Mouse (Mus musculus): ENCODE measurements around the gene Ccng2. TPM values are rescaled to one million over a fixed set of nuclear protein-coding genes. Genes with fewer than 3 reads are reported as not detected.

The Ccng2 gene
- total RNA-seq, 1 experiment from 2014 or later, result 108 TPM

DNA sequence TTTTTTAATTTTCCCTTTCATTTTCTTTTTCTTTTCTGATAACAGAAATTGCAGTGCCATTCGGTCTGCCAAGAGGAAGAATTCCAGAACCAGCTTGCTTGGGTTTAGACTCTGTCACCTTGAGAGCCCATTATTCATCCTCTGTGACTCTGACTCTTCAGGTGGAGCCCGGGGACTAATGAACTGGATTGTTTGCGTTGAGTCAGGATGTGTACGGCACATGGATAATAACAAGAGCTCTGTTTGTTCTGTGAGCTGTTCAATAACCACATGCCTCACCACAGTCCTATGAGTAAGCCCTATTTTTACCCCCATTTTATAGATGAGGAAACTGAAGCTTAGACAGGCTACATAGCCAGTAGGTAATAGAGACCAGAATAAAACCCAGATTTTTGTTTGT, 29.7 kb downstream of the Ccng2 start:
- ATAC-seq (replicated peaks in 1 of 2; ENCODE audit: insufficient read depth in 1 of 2, low FRiP score in 2 of 2, low TSS enrichment in 1 of 2, low read depth in 1 of 2, poor library complexity in 2 of 2, severe bottlenecking in 2 of 2), result no peak

DNA sequence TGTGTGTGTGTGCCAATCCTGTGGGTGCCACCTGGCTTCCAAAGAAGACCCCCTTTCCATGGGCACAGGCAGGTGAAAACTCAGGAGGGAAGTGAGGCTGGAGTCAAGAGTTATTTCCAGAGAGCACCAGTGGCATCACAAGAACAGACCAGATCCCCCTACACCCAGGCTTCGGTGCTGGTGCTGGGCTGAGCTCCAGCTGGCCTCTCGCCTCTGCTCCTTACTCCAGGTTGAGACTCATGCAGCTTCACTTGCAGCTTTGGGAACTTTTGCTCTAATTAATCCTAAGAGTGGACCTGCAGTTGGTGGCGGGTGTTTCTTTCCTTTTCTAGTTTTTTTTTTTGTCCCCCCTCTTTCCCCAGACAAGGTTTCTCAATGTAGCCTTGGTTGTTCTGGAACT, 30.3 kb downstream of the Ccng2 start:
- ATAC-seq (replicated peaks in 1 of 2; ENCODE audit: insufficient read depth in 1 of 2, low FRiP score in 2 of 2, low TSS enrichment in 1 of 2, low read depth in 1 of 2, poor library complexity in 2 of 2, severe bottlenecking in 2 of 2), result no peak

DNA sequence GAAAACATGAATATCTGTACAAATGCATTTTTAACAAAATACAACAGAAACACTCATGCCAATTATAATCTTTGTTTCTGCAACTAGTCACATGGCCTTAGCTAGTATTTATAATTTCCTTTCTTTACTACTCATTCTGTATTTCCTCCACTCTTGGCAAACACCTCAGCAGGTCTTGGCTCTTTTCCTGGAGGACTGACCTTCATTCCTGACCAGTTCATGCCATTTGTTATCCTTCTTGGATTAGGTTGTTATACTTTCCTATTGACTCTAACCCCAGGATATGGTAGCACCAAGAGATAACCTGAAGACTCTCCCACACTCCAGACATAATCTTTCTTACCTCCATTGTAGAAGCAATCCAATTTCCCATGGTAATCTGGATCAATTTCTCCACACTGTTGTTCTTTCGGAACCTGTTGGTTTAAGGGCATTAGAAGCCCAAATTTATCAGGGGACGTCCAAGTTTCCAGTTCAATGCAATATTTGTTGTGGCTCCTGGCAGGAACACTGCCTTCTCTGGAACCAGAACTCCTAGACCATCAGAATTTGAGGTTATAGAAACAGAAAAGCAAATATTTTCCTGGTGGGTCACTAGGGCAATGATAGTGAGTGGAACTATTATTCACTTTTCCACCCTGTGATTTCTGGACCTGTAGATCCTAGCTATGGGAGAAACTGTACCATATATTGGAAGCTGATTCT, 38.2 kb downstream of the Ccng2 start:
- ATAC-seq (replicated peaks in 1 of 2; ENCODE audit: insufficient read depth in 1 of 2, low FRiP score in 2 of 2, low TSS enrichment in 1 of 2, low read depth in 1 of 2, poor library complexity in 2 of 2, severe bottlenecking in 2 of 2), result no peak

DNA sequence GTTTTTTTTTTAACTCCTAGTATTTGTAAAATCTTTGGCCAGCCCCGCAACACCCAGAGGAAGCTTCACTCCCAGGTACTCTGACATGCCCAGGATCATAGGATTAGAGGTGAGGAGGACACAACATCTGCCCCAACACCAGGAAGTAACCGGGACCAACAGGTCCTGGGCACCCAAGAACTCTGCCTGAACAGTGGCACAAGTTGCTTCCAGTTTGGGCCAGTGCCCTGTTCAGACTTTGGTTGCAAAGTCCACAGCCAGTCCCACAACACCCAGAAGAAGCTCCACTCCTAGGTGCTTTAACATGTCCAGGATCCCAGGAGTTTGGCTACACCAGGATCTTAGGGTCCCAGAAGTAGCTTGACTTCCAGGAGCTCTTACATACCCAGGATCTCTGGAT, 41.9 kb downstream of the Ccng2 start:
- no peak for ATAC-seq (replicated peaks in 1 of 2; ENCODE audit: insufficient read depth in 1 of 2, low FRiP score in 2 of 2, low TSS enrichment in 1 of 2, low read depth in 1 of 2, poor library complexity in 2 of 2, severe bottlenecking in 2 of 2)

DNA sequence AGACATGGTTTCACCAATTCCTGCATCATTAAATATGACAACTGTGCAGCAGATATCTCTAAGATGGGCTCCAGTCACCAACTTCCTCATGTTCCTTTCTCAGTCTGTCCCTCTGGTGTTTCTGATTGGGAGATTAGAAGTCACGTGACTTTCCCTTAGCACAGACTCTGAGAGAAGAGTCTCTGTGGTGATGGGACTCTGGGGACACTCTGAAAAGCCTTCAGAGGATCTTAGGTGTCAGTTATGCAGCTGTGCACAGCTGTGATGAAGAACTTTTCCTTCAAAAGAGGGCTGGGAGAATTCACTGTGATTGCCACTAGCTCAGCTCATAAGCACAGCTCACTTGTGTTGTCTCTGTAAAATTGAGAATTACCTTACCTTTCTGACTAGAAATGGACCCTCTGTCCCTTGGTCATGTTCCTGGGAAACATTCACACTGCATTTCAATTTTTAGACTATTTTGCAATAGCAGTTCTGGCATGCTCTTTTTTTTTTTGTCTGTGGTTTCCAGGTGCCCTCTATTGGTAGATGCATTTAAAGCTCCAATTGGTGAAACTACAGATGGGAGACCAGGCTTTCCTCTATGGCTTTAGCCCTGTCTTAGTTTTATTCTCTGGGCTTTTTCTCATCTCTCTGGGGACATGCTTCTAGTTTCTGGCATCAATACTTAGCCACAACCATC, 56.4 kb downstream of the Ccng2 start:
- ATAC-seq (replicated peaks in 1 of 2; ENCODE audit: insufficient read depth in 1 of 2, low FRiP score in 2 of 2, low TSS enrichment in 1 of 2, low read depth in 1 of 2, poor library complexity in 2 of 2, severe bottlenecking in 2 of 2), result peak; percentile 56 to 71; a peak in 3 of 4 replicates

Other genes starting within 250 kb of the Ccng2 start
- 0.19 TPM in 1 of 2 replicates, not detected in the other for gene Sowahb, start 222.2 kb upstream of the Ccng2 start, total RNA-seq (2017)
- 40.8 and 59.0 TPM in 2 replicates for gene Sept11, start 173.8 kb upstream of the Ccng2 start, total RNA-seq (2017)
- 173 and 187 TPM in 2 replicates for gene Ccni, start 60.8 kb upstream of the Ccng2 start, total RNA-seq (2017)
- gene 2010109A12Rik, start 60.7 kb upstream of the Ccng2 start, total RNA-seq (2017), result 4.8 and 4.9 TPM in 2 replicates

Data from hematopoietic stem cell, adult 5-6 weeks (primary cell).